Mouse (Mus musculus) liver, postnatal 0 days (tissue): ENCODE data around the gene Alcam.

ENCODE experiments used
- CTCF ChIP-seq: sonication (generic); IDR thresholded peaks from 2 replicates; pipeline ENCODE4 v1.5.1; 2016; ENCODE audit warnings: antibody characterized with exemption, low read depth
- EP300 ChIP-seq: IDR thresholded peaks from 2 replicates; pipeline ENCODE4 v1.6.1; 2016; ENCODE audit warnings: antibody characterized with exemption, low read depth, mild to moderate bottlenecking

GRCm38 (mm10) chr16:52445984-52446383, 7.9 kb downstream of the Alcam start:
- TF ChIP-seq CTCF (no peak), EP300 (no peak)
